In the genomic region with DNA sequence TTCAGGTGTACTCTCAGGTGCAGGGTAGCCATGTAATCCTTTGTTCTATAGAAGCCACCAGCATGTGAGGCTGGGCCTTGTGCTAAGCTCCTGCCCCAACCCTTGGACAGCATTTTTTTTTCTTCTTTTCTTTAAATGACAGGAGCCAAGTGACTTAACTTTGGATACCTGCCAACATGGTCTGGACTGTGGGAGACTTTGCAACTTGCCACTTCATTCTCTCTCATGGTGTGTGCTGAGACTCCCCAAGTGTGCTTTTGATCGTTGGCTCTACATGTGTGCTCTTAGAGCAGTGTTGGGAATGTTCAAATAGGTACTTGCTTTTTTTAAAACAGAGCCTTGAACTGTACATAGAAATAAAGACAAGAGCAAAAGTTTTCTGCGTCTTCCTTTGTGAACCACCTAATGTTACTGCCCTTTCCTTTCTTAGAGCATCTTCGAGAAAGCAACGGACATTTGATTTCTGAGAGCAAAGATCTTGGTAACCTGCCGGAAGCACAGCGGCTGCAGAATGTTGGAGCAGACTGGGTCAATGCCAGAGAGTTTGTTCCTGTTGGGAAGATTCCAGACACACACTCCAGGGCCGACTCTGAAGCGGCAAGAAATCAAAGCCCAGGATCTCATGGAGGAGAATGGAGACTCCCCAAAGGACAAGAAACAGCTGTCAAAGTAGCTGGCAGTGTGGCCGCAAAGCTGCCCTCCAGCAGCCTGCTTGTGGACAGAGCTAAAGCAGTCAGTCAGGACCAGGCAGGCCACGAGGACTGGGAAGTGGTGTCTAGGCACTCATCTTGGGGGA, we compare ENCODE assay signal across 10 mouse cellular contexts. TPM values are rescaled to one million over a fixed set of nuclear protein-coding genes. Genes with fewer than 3 reads are reported as not detected.
DNase-seq lines count a peak whose midpoint lies in the region; ATAC-seq lines count a peak whose summit lies in the region.
"Had no signal": no experiment of that assay in that cellular context is flagged by ENCODE, and none has a peak within 500 bp of the region (broad histone marks: within the 10 kb centered on the region; RNA-seq: fewer than 3 reads in every experiment).

No protein-coding gene starts in this region.

- peaks cover 17% of the 10 kb centered on the region for H3K36me3 ChIP-seq in heart, embryonic 16.5 days (ENCODE audit: control insufficient read depth, insufficient read depth)
- H3K36me3 ChIP-seq in limb, embryonic 15.5 days: peaks cover 3% of the 10 kb centered on the region

- no peaks in the 10 kb centered on the region for H3K9me3 ChIP-seq in heart, embryonic 16.5 days (replicated peaks; ENCODE audit: control insufficient read depth, low read length)
- no peaks in the 10 kb centered on the region for H3K9me3 ChIP-seq in limb, embryonic 15.5 days
- H3K9me3 ChIP-seq: megakaryocyte, embryonic 14.5 days had no signal

- H3K4me3 ChIP-seq in heart, embryonic 16.5 days (ENCODE audit: low read length): peak overlapping the region; percentile 60
- 0 out of 2 replicates have a peak overlapping the region, but pooled peaks have one; percentile 7 for H3K4me3 ChIP-seq in limb, embryonic 15.5 days
- H3K4me3 ChIP-seq: megakaryocyte, embryonic 14.5 days had no signal

- WGBS in heart, embryonic 16.5 days: 40% methylated on average over 10 of the region's 10 CpGs
- WGBS in limb, embryonic 15.5 days: 57% methylated on average over 10 of the region's 10 CpGs

- DNase-seq in cerebellum, postnatal 14 days: peak; percentile 40 to 42
- DNase-seq in MN1 (ENCODE audit: low spot score): peak; percentile 49
- no peak for DNase-seq in layer of hippocampus, adult 9-10 months (ENCODE audit: low spot score)
- DNase-seq in left cerebral cortex, adult 11 months (ENCODE audit: low spot score): no peak
- no peak for DNase-seq in cerebellum, adult 11-12 months

- H3K4me1 ChIP-seq in heart, embryonic 16.5 days (ENCODE audit: control insufficient read depth, insufficient read depth, low read length): peaks cover 18% of the 10 kb centered on the region
- H3K4me1 ChIP-seq in limb, embryonic 15.5 days: peaks cover 21% of the 10 kb centered on the region

- H3K9ac ChIP-seq in heart, embryonic 16.5 days (ENCODE audit: low read length): peak overlapping the region; percentile 73
- H3K9ac ChIP-seq in limb, embryonic 15.5 days: no peak overlapping the region

- H3K27me3 ChIP-seq in heart, embryonic 16.5 days (ENCODE audit: control insufficient read depth, insufficient read depth, low read length): no peaks in the 10 kb centered on the region
- H3K27me3 ChIP-seq in limb, embryonic 15.5 days: no peaks in the 10 kb centered on the region

- H3K27ac ChIP-seq in heart, embryonic 16.5 days (ENCODE audit: low read length): peak overlapping the region; percentile 58
- H3K27ac ChIP-seq in limb, embryonic 15.5 days: no peak overlapping the region

- no peak for ATAC-seq in cerebellum, adult (ENCODE audit: insufficient number of reproducible peaks, low FRiP score, low TSS enrichment)
- ATAC-seq in heart, embryonic 16.5 days (replicated peaks; ENCODE audit: extremely low read depth, insufficient read depth, low FRiP score): no peak
- ATAC-seq in limb, embryonic 15.5 days (ENCODE audit: insufficient number of reproducible peaks, low FRiP score, low TSS enrichment, low read depth): no peak

- H3K4me2 ChIP-seq in heart, embryonic 16.5 days (ENCODE audit: low read depth, low read length): peak overlapping the region; percentile 70
- no peak overlapping the region for H3K4me2 ChIP-seq in limb, embryonic 15.5 days

RNA-seq across cellular contexts. Expression of a gene that starts 1.8 kb away (rescaled TPM):
- polyA plus RNA-seq in heart, embryonic 16.5 days (2015; fragmentation: Nextera tagmentation; extraction: Ambion mirVana): 80.8 and 83.7 TPM in 2 replicates
- polyA plus RNA-seq in limb, embryonic 15.5 days (2015; fragmentation: Nextera tagmentation; extraction: Ambion mirVana): 28.6 and 64.6 TPM in 2 replicates

RNA-seq across cellular contexts. Expression of a gene that starts 49.8 kb away (rescaled TPM):
- polyA plus RNA-seq in heart, embryonic 16.5 days (2015; fragmentation: Nextera tagmentation; extraction: Ambion mirVana): 0.56 and 0.72 TPM in 2 replicates
- polyA plus RNA-seq in limb, embryonic 15.5 days (2015; fragmentation: Nextera tagmentation; extraction: Ambion mirVana): not detected in 2 replicates
- polyA plus RNA-seq: small intestine, adult 2 months had no signal

Comparison
In these comparisons a context has a peak if more than half of its experiments do, and no peak if none do; other contexts are left out.
1. DNase-seq: peak in cerebellum, postnatal 14 days (2 of 2) and MN1 (single experiment); none in layer of hippocampus, adult 9-10 months (single experiment), left cerebral cortex, adult 11 months (single experiment) and cerebellum, adult 11-12 months (single experiment).